Mouse (Mus musculus): Measurements from ENCODE around the gene Cdc6. TPM values are rescaled to one million over a fixed set of nuclear protein-coding genes. Genes with fewer than 3 reads are reported as not detected.

Cdc6 gene
- polyA plus RNA-seq, 1 experiment from 2014 or later, result 23.0 TPM

GRCm38 (mm10) chr11:98952111-98952510 lies 44.5 kb downstream of the Cdc6 start:
- H3K4me3 ChIP-seq, result no peak overlapping the region
- H3K9ac ChIP-seq, result no peak overlapping the region
- peaks cover 52% of the 10 kb centered on the region for H3K4me1 ChIP-seq
- H3K36me3 ChIP-seq (ENCODE audit: poor library complexity, severe bottlenecking), result no peaks in the 10 kb centered on the region
- no peak overlapping the region for H3K27ac ChIP-seq
- H3K9me3 ChIP-seq (replicated peaks), result no peaks in the 10 kb centered on the region
- no peak overlapping the region for H3K4me2 ChIP-seq
- 71% methylated on average over 1 of the region's 1 CpGs for WGBS
- no peaks in the 10 kb centered on the region for H3K27me3 ChIP-seq
- no peak for ATAC-seq

- no peaks in the 10 kb centered on the region for H3K36me3 ChIP-seq (ENCODE audit: poor library complexity, severe bottlenecking)
- no peaks in the 10 kb centered on the region for H3K9me3 ChIP-seq (replicated peaks)
- H3K4me1 ChIP-seq, result peaks cover 52% of the 10 kb centered on the region
- 69% methylated on average over 2 of the region's 2 CpGs for WGBS
- H3K4me3 ChIP-seq, result no peak overlapping the region
- no peak overlapping the region for H3K9ac ChIP-seq
- no peak for ATAC-seq
- H3K4me2 ChIP-seq, result no peak overlapping the region
- no peaks in the 10 kb centered on the region for H3K27me3 ChIP-seq
- no peak overlapping the region for H3K27ac ChIP-seq
Observed at GRCm38 (mm10) chr11:98952736-98953135, 45.1 kb downstream of the Cdc6 start.

- peaks cover 52% of the 10 kb centered on the region for H3K4me1 ChIP-seq
- no peak for ATAC-seq
Observed at GRCm38 (mm10) chr11:98953361-98953760, 45.8 kb downstream of the Cdc6 start.

GRCm38 (mm10) chr11:98953835-98954320 lies 46.3 kb downstream of the Cdc6 start:
- H3K4me1 ChIP-seq, result peaks cover 52% of the 10 kb centered on the region
- peak overlapping the region; percentile 48; the same call in 1 of the 2 replicates for H3K27ac ChIP-seq
- ATAC-seq, result peak; percentile 9; the same call in 1 of the 2 replicates
- no peaks in the 10 kb centered on the region for H3K36me3 ChIP-seq (ENCODE audit: poor library complexity, severe bottlenecking)
- H3K9ac ChIP-seq, result peak overlapping the region; percentile 8; the same call in 1 of the 2 replicates
- no peaks in the 10 kb centered on the region for H3K9me3 ChIP-seq (replicated peaks)
- 36% methylated on average over 13 of the region's 13 CpGs for WGBS
- peak overlapping the region; percentile 44 for H3K4me2 ChIP-seq
- no peaks in the 10 kb centered on the region for H3K27me3 ChIP-seq
- H3K4me3 ChIP-seq, result no peak overlapping the region

More at GRCm38 (mm10) chr11:98953361-98953760, 45.8 kb downstream of the Cdc6 start:
- WGBS, result 21% methylated on average over 2 of the region's 2 CpGs
- no peak overlapping the region for H3K27ac ChIP-seq
- no peak overlapping the region for H3K4me2 ChIP-seq
- no peak overlapping the region for H3K4me3 ChIP-seq
- no peaks in the 10 kb centered on the region for H3K27me3 ChIP-seq
- no peaks in the 10 kb centered on the region for H3K9me3 ChIP-seq (replicated peaks)
- H3K36me3 ChIP-seq (ENCODE audit: poor library complexity, severe bottlenecking), result no peaks in the 10 kb centered on the region
- H3K9ac ChIP-seq, result no peak overlapping the region

- Histone ChIP-seq H3K36me3 (ENCODE audit: poor library complexity, severe bottlenecking) (no peaks in the 10 kb centered on the region), H3K4me2 (peak overlapping the region; percentile 44), H3K4me1 (peaks cover 57% of the 10 kb centered on the region), H3K4me3 (no peak overlapping the region), H3K9ac (peak overlapping the region; percentile 8; the same call in 1 of the 2 replicates), H3K27me3 (no peaks in the 10 kb centered on the region), H3K9me3 (replicated peaks) (no peaks in the 10 kb centered on the region), H3K27ac (peak overlapping the region; percentile 75)
- ATAC-seq, result peak; percentile 58
- 1% methylated on average over 10 of the region's 10 CpGs for WGBS
Observed at GRCm38 (mm10) chr11:98954373-98954772, 46.8 kb downstream of the Cdc6 start.

GRCm38 (mm10) chr11:98954801-98955706 lies 47.5 kb downstream of the Cdc6 start:
- H3K9ac ChIP-seq, result peak overlapping the region; percentile 14; the same call in 1 of the 2 replicates

GRCm38 (mm10) chr11:98955707-98956235 lies 48.2 kb downstream of the Cdc6 start:
- Histone ChIP-seq H3K27ac (peak overlapping the region; percentile 75; the same call in 1 of the 2 replicates), H3K9ac (no peak overlapping the region)
- 44% methylated on average over 5 of the region's 7 CpGs for WGBS

More at GRCm38 (mm10) chr11:98954801-98955706, 47.5 kb downstream of the Cdc6 start:
- Histone ChIP-seq H3K27me3 (no peaks in the 10 kb centered on the region), H3K4me2 (peak overlapping the region; percentile 44), H3K27ac (peak overlapping the region; percentile 75), H3K4me3 (no peak overlapping the region), H3K36me3 (ENCODE audit: poor library complexity, severe bottlenecking) (no peaks in the 10 kb centered on the region), H3K4me1 (peaks cover 57% of the 10 kb centered on the region), H3K9me3 (replicated peaks) (no peaks in the 10 kb centered on the region)
- WGBS, result 12% methylated on average over 15 of the region's 17 CpGs
- peak; percentile 42 for ATAC-seq

GRCm38 (mm10) chr11:98956340-98956739 lies 48.7 kb downstream of the Cdc6 start:
- no peak for ATAC-seq
- 89% methylated on average over 8 of the region's 10 CpGs for WGBS
- Histone ChIP-seq H3K4me3 (no peak overlapping the region), H3K36me3 (ENCODE audit: poor library complexity, severe bottlenecking) (no peaks in the 10 kb centered on the region), H3K4me2 (no peak overlapping the region), H3K9ac (no peak overlapping the region), H3K4me1 (peaks cover 57% of the 10 kb centered on the region), H3K27ac (no peak overlapping the region), H3K9me3 (replicated peaks) (no peaks in the 10 kb centered on the region), H3K27me3 (peaks cover 9% of the 10 kb centered on the region)

More at GRCm38 (mm10) chr11:98955707-98956235, 48.2 kb downstream of the Cdc6 start:
- no peak for ATAC-seq
- H3K9me3 ChIP-seq (replicated peaks), result no peaks in the 10 kb centered on the region
- H3K36me3 ChIP-seq (ENCODE audit: poor library complexity, severe bottlenecking), result no peaks in the 10 kb centered on the region
- peaks cover 57% of the 10 kb centered on the region for H3K4me1 ChIP-seq
- H3K27me3 ChIP-seq, result 0 out of 2 replicates have a peak, but pooled peaks cover 3% of the 10 kb centered on the region
- H3K4me2 ChIP-seq, result no peak overlapping the region
- H3K4me3 ChIP-seq, result no peak overlapping the region

- Histone ChIP-seq H3K36me3 (ENCODE audit: poor library complexity, severe bottlenecking) (no peaks in the 10 kb centered on the region), H3K4me3 (peak overlapping the region; percentile 66), H3K9ac (peak overlapping the region; percentile 76), H3K27me3 (peaks cover 27% of the 10 kb centered on the region), H3K4me2 (peak overlapping the region; percentile 93), H3K9me3 (replicated peaks) (no peaks in the 10 kb centered on the region), H3K4me1 (peaks cover 71% of the 10 kb centered on the region), H3K27ac (peak overlapping the region; percentile 28; the same call in 1 of the 2 replicates)
- peak; percentile 26; the same call in 1 of the 2 replicates for ATAC-seq
- WGBS, result under 1% methylated on average over 42 of the region's 43 CpGs
Observed at GRCm38 (mm10) chr11:98959437-98960312, 52.1 kb downstream of the Cdc6 start.

GRCm38 (mm10) chr11:98960313-98960906 lies 52.8 kb downstream of the Cdc6 start:
- Histone ChIP-seq H3K36me3 (ENCODE audit: poor library complexity, severe bottlenecking) (no peaks in the 10 kb centered on the region), H3K9me3 (replicated peaks) (no peaks in the 10 kb centered on the region), H3K9ac (peak overlapping the region; percentile 76), H3K4me3 (peak overlapping the region; percentile 66), H3K27ac (peak overlapping the region; percentile 28; the same call in 1 of the 2 replicates), H3K27me3 (peaks cover 27% of the 10 kb centered on the region), H3K4me2 (peak overlapping the region; percentile 93), H3K4me1 (peaks cover 71% of the 10 kb centered on the region)
- WGBS, result under 1% methylated on average over 52 of the region's 53 CpGs
- peak; percentile 39 for ATAC-seq

GRCm38 (mm10) chr11:98961051-98961592 lies 53.5 kb downstream of the Cdc6 start:
- Histone ChIP-seq H3K27ac (no peak overlapping the region), H3K4me3 (peak overlapping the region; percentile 66), H3K4me2 (peak overlapping the region; percentile 93), H3K36me3 (ENCODE audit: poor library complexity, severe bottlenecking) (no peaks in the 10 kb centered on the region), H3K9me3 (replicated peaks) (no peaks in the 10 kb centered on the region), H3K9ac (peak overlapping the region; percentile 76), H3K27me3 (peaks cover 27% of the 10 kb centered on the region), H3K4me1 (peaks cover 72% of the 10 kb centered on the region)
- no peak for ATAC-seq
- 8% methylated on average over 18 of the region's 18 CpGs for WGBS

Measured in forebrain, embryonic 13.5 days (tissue).